Mouse (Mus musculus): ENCODE measurements around the gene Dnah7c. TPM values are rescaled to one million over a fixed set of nuclear protein-coding genes. Genes with fewer than 3 reads are reported as not detected.
A peak's percentile ranks its signal among the peaks of the same experiment; 100 is the strongest.

Dnah7c gene
- polyA plus RNA-seq, 1 experiment from 2014 or later: 0.23 TPM

- DNase-seq (ENCODE audit: low spot score): no peak
- WGBS: under 1% methylated on average over 4 of the region's 4 CpGs
- Histone ChIP-seq H3K9me3 (no peaks in the 10 kb centered on the region), H3K27ac (peak overlapping the region; percentile 100), H3K4me1 (peaks cover 9% of the 10 kb centered on the region; the same call in 1 of the 2 replicates), H3K27me3 (ENCODE audit: insufficient read depth, poor library complexity, severe bottlenecking) (no peaks in the 10 kb centered on the region), H3K36me3 (no peaks in the 10 kb centered on the region), H3K4me3 (peak overlapping the region; percentile 93)
Measured at GRCm38 (mm10) chr1:46852216-46852599, 426.8 kb downstream of the Dnah7c start.

- peak overlapping the region; percentile 100 for H3K27ac ChIP-seq
- H3K27me3 ChIP-seq (ENCODE audit: insufficient read depth, poor library complexity, severe bottlenecking): no peaks in the 10 kb centered on the region
- under 1% methylated on average over 74 of the region's 75 CpGs for WGBS
- DNase-seq (ENCODE audit: low spot score): peak; percentile 88
- no peaks in the 10 kb centered on the region for H3K36me3 ChIP-seq
- H3K4me1 ChIP-seq: peaks cover 9% of the 10 kb centered on the region; the same call in 1 of the 2 replicates
- H3K9me3 ChIP-seq: no peaks in the 10 kb centered on the region
- H3K4me3 ChIP-seq: peak overlapping the region; percentile 93
Measured at GRCm38 (mm10) chr1:46852600-46853272, 427.3 kb downstream of the Dnah7c start.

- H3K27me3 ChIP-seq (ENCODE audit: insufficient read depth, poor library complexity, severe bottlenecking): no peaks in the 10 kb centered on the region
- under 1% methylated on average over 86 of the region's 86 CpGs for WGBS
- peak; percentile 97 for DNase-seq (ENCODE audit: low spot score)
Measured at GRCm38 (mm10) chr1:46853317-46854035, 428.1 kb downstream of the Dnah7c start.

GRCm38 (mm10) chr1:46854036-46854900 is 428.9 kb downstream of the Dnah7c start:
- Histone ChIP-seq H3K9me3 (no peaks in the 10 kb centered on the region), H3K27me3 (ENCODE audit: insufficient read depth, poor library complexity, severe bottlenecking) (no peaks in the 10 kb centered on the region), H3K4me3 (peak overlapping the region; percentile 93), H3K27ac (peak overlapping the region; percentile 100), H3K36me3 (no peaks in the 10 kb centered on the region), H3K4me1 (peaks cover 9% of the 10 kb centered on the region; the same call in 1 of the 2 replicates)
- 32% methylated on average over 18 of the region's 18 CpGs for WGBS
- DNase-seq (ENCODE audit: low spot score): no peak

More at GRCm38 (mm10) chr1:46853317-46854035, 428.1 kb downstream of the Dnah7c start:
- H3K9me3 ChIP-seq: no peaks in the 10 kb centered on the region
- H3K36me3 ChIP-seq: no peaks in the 10 kb centered on the region
- H3K4me1 ChIP-seq: peaks cover 9% of the 10 kb centered on the region; the same call in 1 of the 2 replicates
- H3K4me3 ChIP-seq: peak overlapping the region; percentile 93
- H3K27ac ChIP-seq: peak overlapping the region; percentile 100

- 47% methylated on average over 4 of the region's 4 CpGs for WGBS
Measured at GRCm38 (mm10) chr1:46856498-46856897, 431.1 kb downstream of the Dnah7c start.

More at GRCm38 (mm10) chr1:46856498-46856897, 431.1 kb downstream of the Dnah7c start:
- no peak overlapping the region for H3K27ac ChIP-seq
- no peaks in the 10 kb centered on the region for H3K36me3 ChIP-seq
- H3K4me3 ChIP-seq: no peak overlapping the region
- no peaks in the 10 kb centered on the region for H3K27me3 ChIP-seq (ENCODE audit: insufficient read depth, poor library complexity, severe bottlenecking)
- no peak for DNase-seq (ENCODE audit: low spot score)
- peaks cover 4% of the 10 kb centered on the region; the same call in 1 of the 2 replicates for H3K4me1 ChIP-seq
- H3K9me3 ChIP-seq: no peaks in the 10 kb centered on the region
